In genomic region chr1:121577491-121577890, GRCm38 (mm10) we compare ENCODE assay signal across 33 mouse cellular contexts. TPM values are rescaled to one million over a fixed set of nuclear protein-coding genes. Genes with fewer than 3 reads are reported as not detected.
A peak's percentile ranks its signal among the peaks of the same experiment; 100 is the strongest.
DNase-seq lines count a peak whose midpoint lies in the region; ATAC-seq and TF ChIP-seq lines count a peak whose summit lies in the region.
"Had no signal": no experiment of that assay in that cellular context is flagged by ENCODE, and none has a peak within 500 bp of the region (broad histone marks: within the 10 kb centered on the region; RNA-seq: fewer than 3 reads in every experiment).

No protein-coding gene starts in this region.

- DNase-seq in forebrain, postnatal 0 days, result no peak
- DNase-seq in midbrain, embryonic 14.5 days, result no peak
- DNase-seq in ZHBTc4 (ENCODE audit: low read depth, low spot score), result peak; percentile 59
- DNase-seq in frontal cortex, postnatal 36 days (ENCODE audit: low spot score in 2 of 2), result no peak
- DNase-seq: adrenal gland, postnatal 14 days; B cell, adult 2 months; cerebellum, adult 11-12 months; cerebellum, adult 9-11 months; heart, postnatal 14 days; kidney, adult 8-10 months; kidney, postnatal 4 days; liver, embryonic 13.5 days; lung, adult 18-20 months; right cerebral cortex, postnatal 25 days; thymus, postnatal 14 days had no signal

- H3K4me1 ChIP-seq in forebrain, postnatal 0 days (ENCODE audit: insufficient read depth), result no peaks in the 10 kb centered on the region
- no peaks in the 10 kb centered on the region for H3K4me1 ChIP-seq in forebrain, embryonic 13.5 days
- H3K4me1 ChIP-seq in midbrain, embryonic 13.5 days (replicated peaks), result no peaks in the 10 kb centered on the region
- H3K4me1 ChIP-seq in midbrain, embryonic 14.5 days (ENCODE audit: control insufficient read depth, insufficient read depth, low read length), result no peaks in the 10 kb centered on the region
- H3K4me1 ChIP-seq: limb, embryonic 10.5 days; limb, embryonic 15.5 days; liver, embryonic 13.5 days had no signal

- 15% methylated on average over 1 of the region's 1 CpGs for WGBS in forebrain, postnatal 0 days
- WGBS in forebrain, embryonic 13.5 days, result 19% methylated on average over 1 of the region's 1 CpGs
- WGBS in midbrain, embryonic 13.5 days, result 17% methylated on average over 1 of the region's 1 CpGs
- WGBS in midbrain, embryonic 14.5 days, result 14% methylated on average over 1 of the region's 1 CpGs

- no peaks in the 10 kb centered on the region for H3K9me3 ChIP-seq in forebrain, postnatal 0 days (ENCODE audit: low read length)
- H3K9me3 ChIP-seq in forebrain, embryonic 13.5 days (replicated peaks), result no peaks in the 10 kb centered on the region
- H3K9me3 ChIP-seq in midbrain, embryonic 13.5 days, result no peaks in the 10 kb centered on the region
- H3K9me3 ChIP-seq in midbrain, embryonic 14.5 days (ENCODE audit: control insufficient read depth, low read length), result no peaks in the 10 kb centered on the region
- H3K9me3 ChIP-seq: G1E; limb, embryonic 10.5 days; limb, embryonic 15.5 days; liver, embryonic 13.5 days had no signal

- H3K4me2 ChIP-seq in forebrain, postnatal 0 days (ENCODE audit: low read depth), result no peak overlapping the region
- H3K4me2 ChIP-seq in forebrain, embryonic 13.5 days, result no peak overlapping the region
- no peak overlapping the region for H3K4me2 ChIP-seq in midbrain, embryonic 13.5 days (replicated peaks)
- H3K4me2 ChIP-seq in midbrain, embryonic 14.5 days (ENCODE audit: low read length), result no peak overlapping the region
- H3K4me2 ChIP-seq: limb, embryonic 15.5 days; liver, embryonic 13.5 days had no signal

- H3K27ac ChIP-seq in forebrain, postnatal 0 days (ENCODE audit: low read depth, low read length), result no peak overlapping the region
- no peak overlapping the region for H3K27ac ChIP-seq in forebrain, embryonic 13.5 days
- no peak overlapping the region for H3K27ac ChIP-seq in midbrain, embryonic 13.5 days
- H3K27ac ChIP-seq in midbrain, embryonic 14.5 days (replicated peaks; ENCODE audit: low read depth, low read length), result no peak overlapping the region
- H3K27ac ChIP-seq: kidney, postnatal 0 days; limb, embryonic 10.5 days; limb, embryonic 15.5 days; liver, embryonic 13.5 days; macrophage had no signal

- H3K4me3 ChIP-seq in forebrain, postnatal 0 days (ENCODE audit: low read depth, low read length), result no peak overlapping the region
- H3K4me3 ChIP-seq in forebrain, embryonic 13.5 days, result no peak overlapping the region
- no peak overlapping the region for H3K4me3 ChIP-seq in midbrain, embryonic 13.5 days (replicated peaks)
- H3K4me3 ChIP-seq in midbrain, embryonic 14.5 days (replicated peaks; ENCODE audit: low read depth, low read length), result no peak overlapping the region
- H3K4me3 ChIP-seq: limb, embryonic 10.5 days; limb, embryonic 15.5 days; liver, embryonic 13.5 days had no signal

- H3K27me3 ChIP-seq in forebrain, postnatal 0 days (ENCODE audit: insufficient read depth, low read length), result no peaks in the 10 kb centered on the region
- no peaks in the 10 kb centered on the region for H3K27me3 ChIP-seq in forebrain, embryonic 13.5 days
- no peaks in the 10 kb centered on the region for H3K27me3 ChIP-seq in midbrain, embryonic 13.5 days
- H3K27me3 ChIP-seq in midbrain, embryonic 14.5 days (ENCODE audit: control insufficient read depth, insufficient read depth, low read length), result no peaks in the 10 kb centered on the region
- H3K27me3 ChIP-seq: limb, embryonic 15.5 days; liver, embryonic 13.5 days had no signal

- peak; percentile 34; the same call in 1 of the 2 replicates for ATAC-seq in forebrain, postnatal 0 days
- ATAC-seq in forebrain, embryonic 13.5 days, result no peak
- peak; percentile 68; the same call in 1 of the 2 replicates for ATAC-seq in midbrain, embryonic 13.5 days
- no peak for ATAC-seq in midbrain, embryonic 14.5 days (ENCODE audit: low FRiP score, low TSS enrichment)
- ATAC-seq in granulocyte monocyte progenitor cell, adult 5-6 weeks (replicated peaks; ENCODE audit: poor library complexity, severe bottlenecking), result no peak
- ATAC-seq: forebrain, embryonic 14.5 days; intestine, embryonic 16.5 days; lung, postnatal 0 days had no signal

- H3K36me3 ChIP-seq in forebrain, postnatal 0 days (ENCODE audit: insufficient read depth), result no peaks in the 10 kb centered on the region
- no peaks in the 10 kb centered on the region for H3K36me3 ChIP-seq in forebrain, embryonic 13.5 days (ENCODE audit: poor library complexity, severe bottlenecking)
- no peaks in the 10 kb centered on the region for H3K36me3 ChIP-seq in midbrain, embryonic 13.5 days
- no peaks in the 10 kb centered on the region for H3K36me3 ChIP-seq in midbrain, embryonic 14.5 days (ENCODE audit: control insufficient read depth, insufficient read depth, low read length)
- H3K36me3 ChIP-seq: G1E; limb, embryonic 10.5 days; limb, embryonic 15.5 days; liver, embryonic 13.5 days had no signal

- TF ChIP-seq CTCF in forebrain, postnatal 0 days (IDR thresholded peaks at IDR 0.05; ENCODE audit: low read depth), result no peak

- no peak overlapping the region for H3K9ac ChIP-seq in forebrain, postnatal 0 days
- no peak overlapping the region for H3K9ac ChIP-seq in forebrain, embryonic 13.5 days
- H3K9ac ChIP-seq in midbrain, embryonic 13.5 days (replicated peaks), result no peak overlapping the region
- H3K9ac ChIP-seq in midbrain, embryonic 14.5 days (replicated peaks; ENCODE audit: low read length), result no peak overlapping the region
- H3K9ac ChIP-seq: limb, embryonic 15.5 days; liver, embryonic 13.5 days had no signal

RNA-seq across cellular contexts. Expression of gene Ddx18, which starts 9.7 kb away (rescaled TPM):
- total RNA-seq in forebrain, postnatal 0 days (2014; rRNA removed), result 37.5 and 40.0 TPM in 2 replicates
- 29.4 and 30.6 TPM in 2 replicates for polyA plus RNA-seq in forebrain, postnatal 0 days (2015; fragmentation: Nextera tagmentation; extraction: Ambion mirVana)
- 68.6 and 75.3 TPM in 2 replicates for polyA plus RNA-seq in forebrain, embryonic 13.5 days (2015; fragmentation: Nextera tagmentation; extraction: Ambion mirVana)
- polyA plus RNA-seq in midbrain, embryonic 13.5 days (2015; fragmentation: Nextera tagmentation; extraction: Ambion mirVana), result 49.1 and 49.5 TPM in 2 replicates
- polyA plus RNA-seq in midbrain, embryonic 14.5 days (2014; fragmentation: Nextera tagmentation; extraction: Ambion mirVana), result 41.5 and 43.2 TPM in 2 replicates
- total RNA-seq in granulocyte monocyte progenitor cell, adult 5-6 weeks (2014; fragmentation: Nextera tagmentation), result 106 and 139 TPM in 2 replicates
- 88.3 and 95.2 TPM in 2 replicates for total RNA-seq in granulocyte monocyte progenitor cell, adult 5-6 weeks (2017)

RNA-seq across cellular contexts. Expression of gene Htr5b, which starts 49.2 kb away (rescaled TPM):
- 1.4 and 2.2 TPM in 2 replicates for total RNA-seq in forebrain, postnatal 0 days (2014; rRNA removed)
- polyA plus RNA-seq in forebrain, postnatal 0 days (2015; fragmentation: Nextera tagmentation; extraction: Ambion mirVana), result 1.9 and 3.5 TPM in 2 replicates
- polyA plus RNA-seq in forebrain, embryonic 13.5 days (2015; fragmentation: Nextera tagmentation; extraction: Ambion mirVana), result 0.09 TPM in 1 of 2 replicates, not detected in the other
- polyA plus RNA-seq in midbrain, embryonic 13.5 days (2015; fragmentation: Nextera tagmentation; extraction: Ambion mirVana), result 0.30 and 0.42 TPM in 2 replicates
- polyA plus RNA-seq in midbrain, embryonic 14.5 days (2014; fragmentation: Nextera tagmentation; extraction: Ambion mirVana), result 1.3 and 2.0 TPM in 2 replicates
- not detected in 2 replicates for total RNA-seq in granulocyte monocyte progenitor cell, adult 5-6 weeks (2014; fragmentation: Nextera tagmentation)
- not detected in 2 replicates for total RNA-seq in granulocyte monocyte progenitor cell, adult 5-6 weeks (2017)
- total RNA-seq: adrenal gland, postnatal 14 days; gastrocnemius, adult 8-10 months; gastrocnemius, postnatal 4 days; heart, postnatal 14 days; megakaryocyte-erythroid progenitor cell, adult 5-6 weeks; monocyte, adult 5-6 weeks; neutrophil, adult 5-6 weeks had no signal
- polyA plus RNA-seq: G1E; heart, embryonic 14.5 days; liver, embryonic 13.5 days; lung, postnatal 0 days; macrophage; urinary bladder, adult 2 months had no signal

Comparison
In these comparisons a context has a peak if more than half of its experiments do, and no peak if none do; other contexts are left out.
1. ATAC-seq: peak in forebrain, postnatal 0 days (single experiment) and midbrain, embryonic 13.5 days (single experiment); none in forebrain, embryonic 13.5 days (single experiment), midbrain, embryonic 14.5 days (single experiment) and granulocyte monocyte progenitor cell, adult 5-6 weeks (single experiment).